Mouse (Mus musculus): Measurements from ENCODE around the gene Tmem117.

Gene Tmem117

DNA sequence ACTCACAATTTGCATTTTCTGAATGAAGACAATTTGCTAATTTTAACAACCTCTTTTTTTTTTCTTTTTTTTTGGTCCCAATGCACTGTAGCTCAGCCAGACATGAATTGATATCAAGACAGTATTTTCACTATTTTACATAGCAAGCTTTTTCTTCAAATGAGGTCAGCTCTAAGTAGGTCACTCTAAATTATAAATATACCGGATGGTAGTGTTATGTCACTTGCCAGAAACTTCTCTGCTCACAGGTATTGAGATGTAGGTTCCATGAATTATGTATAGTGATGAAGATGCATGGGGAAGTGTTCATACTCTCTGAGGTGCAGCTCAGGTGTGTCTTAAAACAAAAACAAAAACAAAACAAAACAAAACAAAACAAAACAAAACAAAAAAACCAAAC is 264.2 kb downstream of the Tmem117 start:
- no peak for DNase-seq (ENCODE audit: low spot score)

DNA sequence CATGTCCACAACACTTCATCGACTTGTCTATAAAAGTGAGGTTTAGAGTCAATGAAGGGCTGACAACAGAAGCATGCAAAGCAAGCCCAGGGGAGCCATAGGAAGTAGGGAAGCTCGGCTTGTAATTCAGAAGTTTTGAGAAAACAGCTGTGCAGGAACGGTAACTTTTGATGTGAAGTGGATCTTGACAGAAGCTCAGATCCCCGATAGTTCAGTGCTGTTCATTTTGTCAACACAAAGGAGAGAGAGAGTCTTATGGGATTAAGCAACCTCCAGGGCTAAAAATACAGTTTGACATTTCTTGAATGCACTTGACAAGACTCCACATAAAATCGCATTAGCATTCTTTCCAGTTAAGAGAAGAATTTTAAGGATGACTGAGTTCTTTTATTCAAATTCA is 265.1 kb downstream of the Tmem117 start:
- DNase-seq (ENCODE audit: low spot score) = no peak

DNA sequence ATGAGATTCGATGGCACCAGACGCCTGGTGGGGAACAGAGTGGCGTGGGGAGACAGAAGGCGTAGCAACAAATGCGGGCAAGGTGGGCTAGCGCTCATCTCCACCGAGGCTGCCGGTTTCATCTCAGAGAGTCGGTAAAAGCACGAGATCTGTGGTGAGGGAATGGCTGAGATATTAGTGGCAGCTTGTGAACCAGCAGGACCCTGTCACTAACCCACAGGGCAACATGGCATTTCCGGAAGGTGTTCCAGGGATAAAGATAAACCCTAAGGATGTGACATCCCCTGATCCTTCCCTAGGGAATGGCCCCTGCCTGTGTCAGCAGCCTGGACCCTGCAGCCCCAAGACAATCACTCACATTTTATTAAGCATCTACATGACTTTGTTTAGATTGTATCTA is 266.6 kb downstream of the Tmem117 start:
- DNase-seq (ENCODE audit: low spot score) = no peak

DNA sequence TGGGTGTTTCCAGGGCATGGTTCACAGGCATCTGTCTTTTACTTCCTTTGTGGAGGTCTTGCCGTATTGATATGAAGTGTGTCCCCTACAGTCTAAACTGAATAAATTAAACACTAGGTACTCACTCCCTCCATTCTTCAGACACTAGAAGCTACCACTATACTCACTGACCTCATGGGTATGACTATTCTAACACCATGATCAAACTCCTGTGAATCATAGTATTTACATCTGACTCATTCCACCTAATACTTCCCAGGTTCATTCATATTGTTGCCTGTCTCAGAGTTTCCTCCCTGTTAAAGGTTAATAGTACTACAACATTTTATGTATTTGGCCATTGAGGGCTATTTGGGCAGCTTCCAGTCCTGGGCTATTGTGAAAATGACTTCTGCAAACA is 274.2 kb downstream of the Tmem117 start:
- DNase-seq (ENCODE audit: low spot score) = no peak

DNA sequence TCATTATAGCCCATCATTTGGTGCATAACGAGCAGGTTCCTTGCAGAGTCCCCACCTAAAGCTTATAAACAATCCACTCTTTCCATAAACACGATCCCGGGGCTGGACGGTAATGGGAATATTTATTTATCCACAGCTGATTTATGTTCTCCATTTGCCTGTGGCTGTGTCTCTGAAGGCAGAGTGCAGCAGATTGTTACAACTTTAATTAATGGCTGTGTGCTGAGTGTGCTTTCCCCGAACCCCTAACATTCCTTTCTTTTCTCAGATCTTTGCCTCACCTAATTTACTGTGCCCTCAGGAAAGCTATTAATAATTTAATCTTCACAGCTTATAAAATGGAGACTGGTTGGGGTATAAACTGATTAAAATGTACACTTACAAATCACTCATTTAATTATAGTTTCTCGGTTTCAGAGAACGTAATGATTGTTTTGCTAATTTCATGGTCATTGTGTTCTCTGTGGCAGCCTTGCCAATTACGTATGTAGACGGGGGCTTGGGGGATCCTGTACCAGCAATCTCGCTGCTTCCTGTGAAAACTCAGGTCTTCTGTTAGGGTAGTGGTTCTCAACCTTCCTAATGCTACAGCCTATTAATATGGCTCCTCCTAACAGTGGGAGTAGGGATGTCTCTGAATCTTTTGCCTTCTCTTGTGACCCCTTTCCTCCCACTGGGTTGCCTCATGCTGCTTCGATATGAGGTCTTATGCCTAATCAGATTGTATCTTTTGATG is 275.8 kb downstream of the Tmem117 start:
- DNase-seq (ENCODE audit: low spot score) = no peak

DNA sequence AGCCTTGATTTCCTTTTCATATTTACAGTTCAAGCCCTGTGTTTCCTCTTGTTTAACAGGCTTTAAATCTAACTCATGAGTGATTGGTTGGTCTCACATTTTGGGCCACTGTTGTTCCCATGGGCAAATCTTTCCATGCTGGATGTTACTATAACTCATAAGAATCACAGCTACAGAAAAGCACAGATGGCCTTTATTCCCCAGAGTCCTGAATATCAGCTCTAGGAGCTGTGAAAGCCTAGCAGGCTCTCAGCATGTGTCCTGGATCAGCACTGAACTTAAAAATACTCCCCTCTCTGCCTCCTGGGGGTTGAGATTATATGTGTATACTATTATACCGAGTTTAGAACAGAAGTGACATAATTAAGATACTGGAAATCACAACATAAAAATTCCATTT is 292.6 kb downstream of the Tmem117 start:
- DNase-seq (ENCODE audit: low spot score) = no peak

DNA sequence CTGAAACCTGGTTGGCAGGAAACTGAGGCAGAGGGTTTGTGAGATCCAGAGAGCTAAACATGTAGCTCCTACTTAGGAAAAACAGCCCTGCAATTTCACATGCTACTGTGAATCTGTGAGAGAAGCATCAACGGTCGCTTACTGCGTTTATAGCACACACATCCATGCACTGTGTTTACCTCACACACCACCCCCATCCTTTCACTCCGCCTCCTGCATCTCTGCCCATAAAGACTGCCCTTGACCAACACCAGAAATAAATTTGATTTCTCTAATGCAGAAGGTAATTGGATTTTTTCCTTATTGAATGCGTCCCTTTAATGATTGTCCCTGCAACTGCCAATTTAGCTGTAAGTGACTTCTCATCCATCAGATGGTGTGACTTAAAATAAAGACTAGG is 299.0 kb downstream of the Tmem117 start:
- DNase-seq (ENCODE audit: low spot score) = no peak

DNA sequence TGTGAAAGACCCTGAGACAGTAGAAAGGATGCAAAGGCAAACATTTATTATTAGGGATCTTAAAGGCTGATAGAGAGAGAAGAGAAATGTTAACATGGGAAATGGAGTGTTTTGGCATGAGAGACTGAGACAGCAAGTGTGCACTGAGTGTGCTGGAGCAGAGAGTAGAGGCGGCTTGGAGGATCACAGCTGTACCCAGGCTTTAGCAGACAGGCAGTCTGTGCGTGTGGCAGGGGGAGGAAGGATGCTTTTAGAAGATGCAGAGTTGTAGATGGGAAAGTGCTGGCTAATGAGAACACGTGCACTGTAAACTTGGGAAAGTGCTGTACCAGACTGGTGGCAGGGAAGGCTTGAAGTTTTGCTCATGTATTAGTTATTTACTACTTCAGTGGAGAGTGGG is 301.7 kb downstream of the Tmem117 start:
- DNase-seq (ENCODE audit: low spot score) = no peak

DNA sequence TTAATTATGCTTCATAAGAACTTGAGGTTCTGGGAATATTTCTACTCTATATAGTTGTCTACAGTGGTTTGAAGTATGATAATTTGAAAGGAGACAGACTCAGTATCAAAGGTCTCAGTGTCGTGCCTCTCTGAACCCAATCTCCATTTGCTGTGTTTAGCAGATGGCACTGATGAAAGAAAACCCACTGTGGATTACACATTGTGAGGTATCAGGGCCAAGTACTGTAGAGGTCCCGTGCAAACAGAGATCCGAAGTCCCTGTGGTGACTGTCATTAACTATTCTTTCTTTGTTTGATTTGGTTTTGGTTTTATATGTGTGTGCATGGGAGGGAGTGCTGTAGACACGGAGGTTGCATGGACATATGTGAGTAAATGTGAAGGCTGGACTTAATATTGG is 304.0 kb downstream of the Tmem117 start:
- DNase-seq (ENCODE audit: low spot score) = no peak

DNA sequence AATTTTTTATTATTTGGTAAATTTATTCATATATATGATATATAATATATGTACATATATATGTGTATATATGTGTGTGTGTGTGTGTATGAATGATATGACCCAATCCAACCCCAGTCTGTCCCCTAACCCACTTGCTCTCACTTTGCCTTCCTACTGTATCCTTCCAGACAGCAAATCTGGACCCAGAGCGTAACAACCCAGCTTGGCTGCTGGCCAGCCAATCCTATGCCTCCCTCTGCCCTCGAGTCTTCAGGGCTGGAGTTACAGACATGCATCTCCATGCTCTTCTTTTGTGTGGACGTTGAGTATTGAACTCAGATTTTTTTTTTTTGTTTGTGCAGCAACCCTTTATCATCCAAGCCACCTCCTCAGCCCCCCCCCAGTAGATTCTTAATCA is 304.4 kb downstream of the Tmem117 start:
- no peak for DNase-seq (ENCODE audit: low spot score)

DNA sequence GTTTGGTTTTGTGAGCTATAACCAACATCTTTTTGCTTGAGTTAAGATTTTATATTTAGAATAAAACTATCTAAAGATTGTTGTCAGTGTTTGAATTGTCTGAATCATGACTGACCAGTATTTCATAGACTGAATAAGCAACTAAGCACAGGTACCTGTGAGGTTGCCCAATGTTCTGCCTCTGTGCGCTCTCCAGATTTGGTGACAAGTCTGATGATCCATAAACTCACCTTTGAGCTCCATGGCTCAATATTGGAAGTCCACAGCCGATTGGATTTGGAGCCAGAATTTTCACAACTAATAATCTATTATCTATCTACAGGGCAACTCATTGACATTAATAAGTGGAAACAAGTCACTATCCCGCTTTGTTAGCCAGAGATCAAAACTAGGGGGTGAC is 312.9 kb downstream of the Tmem117 start:
- DNase-seq (ENCODE audit: low spot score) = no peak

DNA sequence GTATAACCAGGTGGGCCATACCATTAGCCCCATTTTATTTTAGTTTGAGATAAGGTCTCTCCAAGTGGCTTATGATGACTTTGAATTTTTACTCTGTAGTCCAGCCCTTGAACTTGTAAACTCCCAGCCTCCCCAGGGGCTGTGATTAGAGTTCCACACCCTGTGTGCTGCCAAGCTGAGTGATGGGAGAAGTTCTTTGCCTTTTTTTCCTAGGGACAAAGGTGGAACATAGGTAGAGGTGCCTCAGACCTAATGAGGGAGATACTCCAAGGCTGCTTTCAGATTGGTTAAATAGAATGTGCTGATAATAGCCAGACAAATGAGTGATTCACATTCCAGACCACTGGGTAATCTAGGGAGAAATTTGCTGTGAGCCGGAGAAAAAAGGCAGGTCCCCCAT is 313.4 kb downstream of the Tmem117 start:
- no peak for DNase-seq (ENCODE audit: low spot score)

DNA sequence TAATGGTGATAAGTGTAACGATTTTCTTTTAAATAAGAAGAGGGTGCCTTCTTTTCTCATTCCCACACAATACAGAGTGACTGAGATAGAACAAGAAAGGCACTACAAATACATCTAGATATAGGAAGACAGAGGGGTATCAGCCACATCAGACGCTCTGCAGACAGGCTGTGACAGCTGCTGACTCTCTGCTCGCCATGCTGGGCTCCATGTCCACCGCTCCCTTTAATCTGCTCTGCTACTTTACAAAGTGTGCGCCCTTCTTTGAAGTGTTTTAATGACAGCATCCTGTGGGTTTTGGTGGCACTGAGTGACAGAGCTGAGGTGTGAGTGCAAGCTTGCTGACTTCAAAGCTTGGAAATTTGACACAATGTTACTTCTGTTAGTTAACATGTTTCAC is 314.9 kb downstream of the Tmem117 start:
- no peak for DNase-seq (ENCODE audit: low spot score)

DNA sequence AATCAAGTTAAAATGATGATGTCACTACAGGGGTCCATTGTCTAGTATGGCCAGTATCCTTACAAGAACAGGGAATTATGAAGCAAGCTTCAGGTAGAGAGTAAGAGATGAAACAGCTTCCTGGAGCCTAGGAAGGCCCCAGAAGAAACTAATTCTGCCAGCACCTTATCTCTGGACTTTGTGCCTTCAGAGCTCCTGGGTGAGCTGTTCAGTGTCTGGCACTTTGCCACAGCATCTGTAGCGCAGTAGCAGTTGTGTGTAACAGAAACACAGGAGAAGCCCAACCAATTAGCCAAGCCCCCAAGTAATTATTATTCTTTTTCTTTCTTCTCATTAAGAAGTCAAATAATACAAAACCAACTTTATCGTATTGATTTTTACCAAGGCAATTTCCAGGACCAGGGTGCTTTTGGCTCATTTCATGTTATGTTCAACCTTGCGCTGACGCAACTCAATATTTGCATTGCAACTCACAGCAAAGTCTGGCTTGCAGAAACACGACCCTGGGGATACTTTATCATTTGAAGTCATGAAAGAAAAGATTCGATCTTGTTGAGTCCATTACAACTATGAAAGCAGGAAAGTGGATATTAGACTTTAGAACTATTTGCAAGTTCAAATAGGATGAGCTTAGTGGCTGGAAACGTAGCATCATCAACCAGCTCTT is 322.5 kb downstream of the Tmem117 start:
- no peak for DNase-seq (ENCODE audit: low spot score)

DNA sequence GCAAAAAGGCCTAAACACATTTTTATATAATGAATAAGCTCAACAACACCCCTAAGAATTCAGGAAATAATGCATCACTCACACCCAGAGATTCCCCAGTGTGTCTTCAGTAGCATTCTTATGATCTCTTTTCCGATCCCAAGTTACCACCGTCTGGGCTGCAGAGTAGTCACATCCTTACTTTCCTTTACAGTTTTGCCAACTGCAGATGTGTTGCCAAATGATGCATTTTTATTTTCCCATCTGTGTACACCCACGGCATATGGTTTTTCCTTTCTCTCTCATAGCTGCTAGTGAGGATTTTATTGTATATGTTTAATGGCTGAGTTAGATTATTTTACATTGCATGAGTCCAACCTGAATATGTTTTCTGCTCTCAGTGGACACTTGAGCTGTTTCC is 327.7 kb downstream of the Tmem117 start:
- DNase-seq (ENCODE audit: low spot score) = no peak

DNA sequence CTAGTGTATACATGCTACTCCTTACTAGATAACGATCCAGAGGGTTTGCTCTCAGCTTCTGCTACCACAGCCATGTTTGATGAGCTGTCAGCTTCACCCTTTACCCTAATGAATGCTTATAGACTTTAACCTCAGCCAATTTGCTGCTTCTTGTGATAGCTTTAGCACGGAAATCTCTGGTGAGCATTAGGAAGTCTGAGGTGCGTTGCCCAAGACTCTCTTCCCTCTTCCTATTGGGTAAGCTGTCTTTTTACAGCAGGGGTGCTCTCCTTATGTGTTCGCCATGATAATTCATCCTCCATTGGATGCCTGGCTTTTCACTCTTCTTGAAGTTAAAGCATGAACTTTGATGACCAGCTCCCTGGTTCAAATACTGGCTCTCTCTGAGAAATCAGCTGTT is 328.2 kb downstream of the Tmem117 start:
- DNase-seq (ENCODE audit: low spot score) = no peak

DNA sequence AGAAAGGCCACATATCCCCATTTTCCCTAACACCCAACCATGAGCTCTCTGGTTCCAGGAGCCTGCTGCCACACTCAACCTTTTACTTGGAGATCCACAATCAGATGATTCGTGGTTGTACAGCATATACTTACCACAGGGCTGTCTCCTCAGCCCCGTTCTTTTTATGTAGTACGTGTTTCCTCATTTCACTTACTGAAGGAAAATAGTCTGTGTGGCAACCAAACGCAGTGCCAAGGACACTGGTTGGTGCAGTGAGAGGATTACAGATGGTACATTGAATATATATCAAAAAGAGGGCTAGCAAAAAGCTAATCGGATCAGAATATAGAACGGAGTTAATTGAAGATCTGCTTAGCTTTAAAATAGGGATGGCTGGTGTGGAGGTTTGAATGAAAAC is 338.0 kb downstream of the Tmem117 start:
- DNase-seq (ENCODE audit: low spot score) = no peak

DNA sequence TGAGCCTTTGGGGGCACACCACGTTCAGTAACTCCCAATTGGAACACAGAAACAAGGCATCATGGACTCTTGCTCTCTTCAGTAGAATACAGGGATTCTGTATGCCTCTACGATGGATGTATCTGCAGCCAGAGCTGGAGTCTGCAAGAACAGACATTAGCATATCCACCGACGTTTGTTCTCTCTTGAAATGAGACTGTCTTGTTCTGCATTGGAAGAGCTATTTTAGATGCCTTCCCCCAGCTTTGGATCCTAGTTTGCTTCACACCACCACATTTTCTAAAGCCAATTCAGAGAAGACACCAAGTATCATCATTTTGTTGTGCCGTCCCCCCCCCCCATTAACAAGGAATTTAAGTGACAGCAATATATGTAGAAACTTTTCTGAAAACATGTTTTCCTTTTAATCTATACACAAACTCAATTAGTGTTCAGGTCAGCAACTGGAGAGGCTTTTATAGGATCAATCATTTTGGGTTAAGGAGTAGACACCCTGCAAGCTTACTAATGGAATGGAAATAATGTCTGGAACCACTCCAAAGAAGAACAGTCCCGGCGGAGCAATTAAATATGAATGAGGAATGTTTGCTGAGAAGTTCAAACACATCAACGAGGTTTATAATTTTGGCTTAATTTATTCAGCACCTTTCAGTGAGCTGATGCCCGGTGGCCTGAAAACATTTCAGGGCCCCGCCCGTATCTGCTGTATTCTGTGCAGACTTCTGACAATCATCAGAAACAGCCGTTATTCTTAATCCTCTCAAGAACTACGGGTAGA is 339.6 kb downstream of the Tmem117 start:
- no peak for DNase-seq (ENCODE audit: low spot score)

DNA sequence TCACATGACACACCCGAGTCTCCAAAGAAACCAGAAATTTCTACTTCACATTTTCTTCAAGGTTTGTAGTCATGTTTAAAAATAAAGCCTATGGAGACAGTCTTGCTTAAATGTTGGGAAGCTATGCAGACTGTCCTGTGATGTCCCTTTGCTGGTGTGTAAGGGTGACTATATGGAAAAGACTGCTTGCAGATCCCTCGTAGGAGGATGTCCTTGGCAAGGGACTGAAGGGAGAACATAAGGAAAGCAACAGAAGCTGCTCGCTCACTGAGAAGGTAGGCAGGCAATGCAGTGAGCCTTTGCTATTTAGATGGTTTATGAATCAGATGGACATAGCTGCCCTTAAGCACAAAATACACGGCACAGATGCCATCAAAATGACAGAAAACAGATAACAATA is 352.8 kb downstream of the Tmem117 start:
- no peak for DNase-seq (ENCODE audit: low spot score)

DNA sequence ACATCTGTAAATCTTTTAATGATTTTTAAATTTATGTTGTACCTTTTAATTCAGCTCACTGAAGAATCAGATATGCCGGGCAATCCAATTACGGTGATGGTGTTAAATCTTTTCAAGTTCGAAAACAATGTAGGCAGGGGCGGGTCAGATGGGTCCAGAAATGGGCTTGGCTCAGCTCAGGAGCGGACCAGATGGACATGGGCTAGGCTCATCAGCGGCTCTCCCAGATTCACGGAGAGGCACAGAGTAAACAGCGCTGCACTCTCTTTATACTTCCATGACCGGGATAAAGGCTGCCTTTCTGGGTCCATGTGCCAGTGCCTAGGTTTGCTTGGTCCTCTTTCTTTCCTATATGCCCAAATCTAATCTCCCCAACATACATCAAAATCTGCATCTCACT is 366.3 kb downstream of the Tmem117 start:
- DNase-seq (ENCODE audit: low spot score) = no peak

DNA sequence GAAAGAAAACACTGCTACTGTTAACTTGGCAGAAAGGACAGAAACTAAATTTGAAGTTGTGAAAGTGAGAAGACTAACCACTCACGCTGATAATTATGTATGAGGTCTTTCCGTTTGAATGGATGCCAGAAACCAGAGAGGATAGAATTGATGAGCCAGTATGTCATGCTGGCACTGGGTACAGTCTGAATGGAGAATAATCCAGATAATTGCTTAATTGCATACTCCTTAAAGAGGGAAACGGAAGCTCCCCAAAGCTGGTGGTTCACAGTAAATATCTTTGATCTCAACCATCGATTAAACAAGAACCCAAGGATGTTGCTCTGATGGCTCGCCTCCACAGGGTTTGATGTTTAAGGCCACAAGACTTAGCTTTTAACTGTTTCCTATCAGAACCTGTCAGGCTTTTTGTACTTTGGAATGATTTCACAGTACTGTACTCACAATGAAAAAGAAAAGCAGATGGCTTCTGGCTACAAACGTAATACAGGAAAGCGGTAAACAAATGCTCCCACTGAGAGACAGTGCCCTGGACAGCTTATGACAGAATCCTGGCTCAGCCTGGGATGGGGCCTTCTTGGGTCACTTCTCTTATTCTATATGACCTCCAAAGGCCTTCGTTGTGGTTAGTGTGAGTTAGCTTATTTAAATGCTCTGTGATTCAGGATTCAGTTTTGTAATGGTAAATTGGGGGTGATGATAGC is 376.2 kb downstream of the Tmem117 start:
- no peak for DNase-seq (ENCODE audit: low spot score)

DNA sequence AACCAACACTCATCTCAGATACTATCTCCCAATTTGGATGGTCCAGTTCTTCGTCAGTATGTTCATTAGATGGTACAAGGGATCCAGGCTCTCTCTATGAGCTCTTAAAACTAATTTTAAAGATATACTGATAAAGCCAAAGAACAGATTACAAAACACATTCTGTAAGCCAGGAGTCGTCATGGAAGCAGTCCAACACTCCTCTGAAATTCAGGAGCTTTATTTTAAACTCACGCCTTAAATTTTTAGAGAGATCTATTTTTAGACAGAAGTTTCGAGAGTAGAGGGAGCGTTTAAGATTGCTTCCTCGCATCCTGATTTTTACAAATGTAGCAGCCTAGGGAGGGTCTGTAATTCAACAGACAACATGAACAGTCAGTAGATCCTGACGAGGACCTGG is 393.2 kb downstream of the Tmem117 start:
- DNase-seq (ENCODE audit: low spot score) = no peak

DNA sequence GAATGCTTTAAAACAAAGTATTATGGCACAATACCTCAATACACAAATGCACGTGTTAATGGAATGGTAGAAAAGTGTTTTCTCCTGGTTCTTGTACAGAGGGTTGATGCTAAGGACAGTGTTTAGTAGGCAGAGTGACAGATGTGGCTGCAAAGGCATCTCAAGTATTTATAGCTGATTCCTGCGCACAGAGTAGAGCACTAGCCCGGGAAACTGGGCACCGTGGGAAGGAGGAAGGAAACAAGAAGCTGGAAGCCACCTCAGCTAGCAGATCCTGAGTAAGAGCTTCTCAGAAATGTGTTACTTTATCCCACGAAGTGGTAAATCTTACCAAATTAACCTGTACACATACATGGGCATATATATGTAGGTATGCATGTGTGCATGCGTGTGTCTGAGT is 395.4 kb downstream of the Tmem117 start:
- DNase-seq (ENCODE audit: low spot score) = no peak
